Mouse (Mus musculus) erythroid progenitor cell, adult 5-6 weeks (primary cell): ENCODE results near the gene Cd59a. TPM values are rescaled to one million over a fixed set of nuclear protein-coding genes. Genes with fewer than 3 reads are reported as not detected.
"Not testable (repeated sequence)": the region's sequence is repeated elsewhere in the genome, so short reads cannot be mapped to it uniquely, and the experiment has no call there.

Source experiments
- ATAC-seq: replicated peaks from 2 replicates; pipeline ENCODE4 v1.8.0; 2016; ENCODE audit warnings: moderate number of reproducible peaks, mild to moderate bottlenecking, moderate TSS enrichment, inconsistent platforms; ENCODE audit not compliant: poor library complexity, low FRiP score, severe bottlenecking
- total RNA-seq, 2 experiments: library from RNA; stranded (forward) in 1 of 2; stranded (reverse) in 1 of 2; fragments of 150-400 nt in 1 of 2; fragments of 186-747, 209-891 nt in 1 of 2; gene quantifications; 2 replicates each; pipeline versions ENCODE4 v1.2.3 to v1.2.4; 2015 to 2017; ENCODE audit warnings: low replicate concordance in 2 of 2

The Cd59a gene
- total RNA-seq, 2 experiments from 2014 or later, result 38.4 to 52.0 TPM

DNA sequence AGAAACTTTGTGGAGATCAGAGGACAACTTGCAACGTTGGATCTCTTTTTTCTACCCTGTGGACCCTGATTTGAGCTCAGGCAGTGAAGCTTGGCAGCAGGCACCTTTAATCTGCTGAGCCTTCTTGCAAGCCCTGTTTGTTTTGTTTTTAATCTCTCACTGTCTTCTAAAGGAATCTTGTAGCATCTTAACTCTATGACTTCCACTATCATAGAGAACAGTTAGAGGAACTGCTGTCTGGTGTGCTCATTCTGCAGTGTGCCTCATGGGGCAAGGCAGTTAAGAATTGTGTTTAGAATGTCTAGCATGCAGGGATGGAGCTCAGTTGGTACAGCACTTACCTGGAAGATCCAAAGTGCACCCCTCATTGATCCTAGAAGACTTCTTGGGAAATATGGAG, 4.3 kb downstream of the Cd59a start:
- no peak for ATAC-seq

DNA sequence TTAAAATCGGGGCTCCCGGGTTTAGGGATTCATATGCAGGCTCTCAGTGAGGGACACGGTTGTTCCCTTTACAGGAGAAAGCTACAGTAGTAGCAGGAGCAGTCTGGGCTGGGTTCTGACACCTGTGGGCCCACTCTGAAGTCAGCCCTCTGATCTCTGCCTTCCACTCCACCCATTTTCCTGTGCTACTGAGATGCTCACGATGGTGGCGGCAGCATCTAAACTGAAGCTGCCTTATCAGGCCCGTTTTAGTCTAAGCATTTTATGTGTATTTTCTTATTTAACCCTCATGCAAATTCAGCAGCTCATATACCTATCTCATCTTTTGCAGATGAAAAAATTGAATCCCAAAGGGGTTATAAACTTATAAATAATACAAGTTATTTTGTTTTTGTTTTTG, 9.2 kb downstream of the Cd59a start:
- ATAC-seq, result no peak

DNA sequence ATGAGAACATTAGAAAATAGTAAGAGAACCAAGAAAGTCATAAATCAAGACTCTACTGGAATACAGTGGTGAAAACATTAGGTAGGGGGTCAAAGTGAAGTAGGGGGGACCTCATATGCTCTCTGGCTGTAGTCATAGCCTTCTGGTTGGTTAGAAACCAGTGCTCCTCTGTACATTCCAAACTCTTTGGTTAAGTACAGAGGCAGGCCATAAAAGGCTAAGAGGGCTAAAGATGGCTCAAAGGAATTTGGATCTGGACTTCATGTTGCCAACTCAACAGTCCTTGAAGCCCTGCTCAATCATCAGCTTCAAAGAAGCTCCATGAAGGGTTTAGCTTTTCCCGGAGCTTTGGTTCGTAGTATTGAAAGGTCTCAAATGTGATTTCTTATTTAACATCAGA, 13.4 kb downstream of the Cd59a start:
- not testable (repeated sequence) for ATAC-seq

DNA sequence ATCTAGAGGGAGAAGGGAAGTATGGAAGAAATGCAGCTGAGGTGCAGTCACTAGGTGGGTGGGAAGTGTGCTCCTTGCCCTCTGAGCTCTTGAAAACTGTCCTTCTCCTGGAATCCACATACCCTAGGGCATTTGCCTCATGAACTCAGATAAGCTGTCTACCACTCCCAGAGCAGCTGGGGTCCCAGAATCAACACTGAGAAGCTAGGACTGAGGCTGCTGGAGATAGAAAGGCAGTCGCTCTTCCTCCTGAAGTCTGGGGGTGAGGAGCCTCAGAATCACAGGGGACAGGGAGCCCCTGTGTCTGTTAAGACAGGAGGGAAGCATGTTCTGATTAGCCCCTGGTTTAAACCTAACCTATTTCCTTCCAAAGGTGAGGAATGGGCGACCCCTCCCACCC, 13.9 kb downstream of the Cd59a start:
- ATAC-seq, result no peak

DNA sequence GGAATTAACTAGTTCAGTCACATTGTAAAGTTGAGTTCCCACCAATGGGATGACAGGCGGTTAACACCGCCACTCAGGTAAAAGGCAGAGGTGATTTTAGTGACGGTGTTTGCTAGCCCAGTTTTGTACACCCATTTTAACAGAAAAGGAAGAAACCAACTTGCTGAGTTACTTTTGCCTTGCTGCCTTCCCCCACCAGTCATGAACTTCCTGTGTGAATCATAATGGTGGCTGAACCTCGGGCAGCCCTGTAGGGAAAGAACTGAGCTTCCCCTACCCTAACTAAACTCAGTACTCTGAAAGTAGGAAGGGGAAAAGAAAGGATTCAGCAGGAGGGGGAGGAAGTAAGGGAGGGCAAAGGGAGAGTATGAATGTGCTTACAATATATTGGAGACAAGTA, 14.4 kb downstream of the Cd59a start:
- no peak for ATAC-seq

DNA sequence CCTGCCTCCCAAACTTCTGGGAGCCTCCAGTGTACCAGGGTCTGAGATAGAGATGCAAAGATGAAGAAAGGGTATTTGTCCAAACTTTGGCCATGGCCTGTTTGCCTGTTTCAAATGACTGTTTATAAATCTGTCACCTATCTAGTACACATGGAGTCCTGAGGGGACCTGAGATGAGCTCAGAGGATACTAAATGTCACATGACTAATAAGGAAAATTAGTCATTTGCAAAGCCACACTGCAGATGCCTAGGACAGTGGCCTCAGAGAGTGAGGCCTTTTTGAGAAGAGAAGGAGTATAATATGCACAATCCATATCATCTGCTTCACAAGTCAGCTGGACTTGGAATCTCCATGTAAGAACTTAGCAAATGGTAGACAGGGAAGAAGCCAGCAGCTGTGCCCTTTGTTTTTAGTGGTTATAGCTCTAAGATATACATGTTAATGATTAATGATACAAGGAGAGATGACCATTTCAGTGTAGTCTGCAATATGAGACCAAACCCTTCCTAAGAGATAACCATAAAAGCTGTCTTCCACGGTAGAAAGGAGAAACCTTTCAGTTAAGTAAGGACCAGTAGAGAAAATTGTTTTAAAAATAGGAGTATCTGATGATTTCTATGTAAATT, 15.7 kb downstream of the Cd59a start:
- ATAC-seq, result not testable (repeated sequence)

DNA sequence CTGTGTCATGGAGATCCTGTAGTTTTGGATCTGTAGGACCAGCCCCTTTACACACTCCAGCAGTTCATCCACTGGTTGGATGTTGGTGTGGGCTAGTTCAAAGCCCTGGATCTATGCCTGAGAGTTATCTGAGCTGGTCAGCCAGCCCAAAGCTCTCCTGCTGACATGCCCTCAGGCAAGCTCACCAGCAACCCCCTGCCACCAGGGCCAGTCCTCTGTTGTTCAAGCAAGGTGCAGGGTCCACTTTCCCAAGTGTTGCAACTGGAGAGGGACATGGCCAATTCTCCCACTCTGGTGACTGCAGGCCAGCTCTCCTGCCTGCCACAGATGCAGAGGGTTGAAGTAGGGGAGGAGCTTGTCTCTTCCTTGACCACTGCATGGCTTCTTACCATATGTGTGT, 18.0 kb downstream of the Cd59a start:
- ATAC-seq, result not testable (repeated sequence)

DNA sequence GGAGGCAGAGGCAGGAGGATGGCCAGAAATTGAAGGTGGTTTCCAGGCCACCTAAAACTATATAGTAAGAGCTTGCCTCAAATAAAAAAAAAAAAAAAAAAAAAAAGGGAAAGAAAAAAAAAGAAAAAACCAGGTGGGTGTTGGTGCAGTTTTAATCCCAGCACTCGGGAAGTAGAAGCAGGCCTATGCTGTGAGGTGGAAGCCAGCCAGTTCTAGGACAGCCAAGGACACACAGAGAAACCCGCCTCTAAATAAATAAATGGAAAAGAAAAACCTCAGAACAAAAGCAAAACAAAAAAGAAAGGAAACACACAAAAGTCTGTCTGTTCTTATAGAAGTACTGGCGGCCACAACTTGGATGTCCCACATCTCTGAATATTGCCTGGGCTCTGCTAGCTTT, 19.3 kb downstream of the Cd59a start:
- no peak for ATAC-seq

DNA sequence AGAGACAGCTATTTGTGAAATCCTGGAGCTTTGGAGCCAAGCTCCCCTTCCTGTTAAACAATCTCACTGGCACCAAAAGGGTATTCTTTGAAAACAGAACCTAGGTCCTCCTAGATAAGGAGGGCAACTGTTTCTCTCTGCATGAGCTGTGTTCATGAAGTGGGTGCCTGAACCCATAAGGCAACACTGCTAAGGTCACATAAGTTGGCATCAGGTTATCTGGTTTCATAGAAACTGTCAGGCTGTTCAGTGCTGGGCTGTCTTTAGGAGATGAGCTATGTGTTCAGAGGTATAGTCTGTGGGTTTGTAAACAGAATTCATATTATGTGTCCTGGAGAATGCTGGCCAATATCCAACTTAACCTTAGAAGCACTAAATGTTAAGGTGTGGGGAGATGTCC, 21.6 kb downstream of the Cd59a start:
- ATAC-seq, result not testable (repeated sequence)

DNA sequence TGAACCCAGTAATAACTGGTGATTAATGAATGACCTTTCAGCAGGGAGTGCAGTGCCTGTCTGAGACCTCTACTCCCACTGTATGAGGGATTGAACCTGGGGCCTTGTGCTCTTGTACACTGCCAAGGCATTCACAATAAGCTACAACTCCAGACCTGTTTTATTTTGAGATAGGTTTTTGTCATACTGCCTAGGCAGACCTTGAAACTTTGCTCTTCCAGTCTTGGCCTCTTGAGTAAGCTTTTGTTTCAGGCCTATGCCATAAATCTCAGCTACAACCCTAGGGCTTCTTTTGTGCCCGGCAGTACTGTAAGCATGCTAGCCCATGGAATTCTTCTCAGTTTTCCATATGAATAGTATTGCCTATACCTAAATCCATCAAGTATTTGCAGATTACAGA, 23.5 kb downstream of the Cd59a start:
- no peak for ATAC-seq

DNA sequence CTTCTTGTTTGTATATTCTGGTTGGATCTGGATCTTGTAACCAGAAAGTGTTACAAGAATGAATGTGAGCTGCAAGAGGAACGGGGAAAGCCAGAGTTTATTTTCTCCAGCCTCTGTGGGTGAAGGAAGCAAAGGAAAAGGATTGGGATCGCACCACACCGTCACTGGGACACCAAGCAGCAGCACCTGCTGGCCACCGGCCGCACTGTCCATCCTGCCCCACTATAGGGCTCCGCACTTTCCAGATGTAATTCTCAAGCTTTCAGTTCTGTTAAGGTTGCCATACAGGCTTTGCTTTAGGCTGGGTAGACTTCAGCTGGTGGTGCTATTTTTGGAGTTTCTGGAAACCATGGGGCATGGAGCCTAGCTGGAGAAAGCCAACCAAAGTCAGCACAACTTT, 24.7 kb downstream of the Cd59a start:
- no peak for ATAC-seq

DNA sequence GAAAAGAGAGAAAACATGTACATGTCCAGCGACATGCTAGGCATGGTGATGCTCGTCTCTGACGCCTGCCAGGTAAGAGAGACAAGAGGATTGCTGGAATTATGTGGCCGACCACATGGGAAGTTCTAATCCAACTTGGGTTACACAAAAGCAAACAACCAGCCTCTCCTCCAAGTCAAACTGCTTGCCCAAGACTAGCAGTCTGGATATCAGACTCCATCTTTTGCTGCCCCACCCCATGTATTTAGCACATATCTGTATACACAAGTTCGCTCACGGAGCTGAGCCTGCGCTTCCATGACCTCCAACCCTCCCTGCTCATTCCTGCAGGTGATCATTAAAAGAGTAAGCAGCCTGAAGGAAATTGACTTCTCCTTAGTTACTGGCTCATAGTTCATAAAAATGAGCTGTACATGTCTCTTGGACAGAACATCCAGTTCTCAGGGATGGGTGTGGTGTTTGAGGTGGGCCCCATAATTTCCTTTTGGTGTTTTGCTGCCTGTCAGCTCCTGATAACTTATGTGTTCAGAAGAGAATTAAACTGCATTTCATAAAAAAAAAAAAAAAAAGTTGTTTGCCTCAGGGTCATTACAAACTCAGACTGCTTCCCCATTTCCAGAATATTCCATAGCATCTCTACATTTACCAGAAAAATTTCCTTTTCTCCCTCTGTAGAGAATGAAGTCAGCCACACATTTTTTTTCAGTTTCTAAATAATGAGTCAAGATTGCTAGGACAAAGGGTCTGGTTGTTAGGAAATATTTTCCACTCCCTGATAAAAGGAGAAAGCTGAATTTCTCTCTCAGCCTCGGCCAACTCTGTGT, 26.3 kb downstream of the Cd59a start:
- ATAC-seq, result peak; percentile 77

DNA sequence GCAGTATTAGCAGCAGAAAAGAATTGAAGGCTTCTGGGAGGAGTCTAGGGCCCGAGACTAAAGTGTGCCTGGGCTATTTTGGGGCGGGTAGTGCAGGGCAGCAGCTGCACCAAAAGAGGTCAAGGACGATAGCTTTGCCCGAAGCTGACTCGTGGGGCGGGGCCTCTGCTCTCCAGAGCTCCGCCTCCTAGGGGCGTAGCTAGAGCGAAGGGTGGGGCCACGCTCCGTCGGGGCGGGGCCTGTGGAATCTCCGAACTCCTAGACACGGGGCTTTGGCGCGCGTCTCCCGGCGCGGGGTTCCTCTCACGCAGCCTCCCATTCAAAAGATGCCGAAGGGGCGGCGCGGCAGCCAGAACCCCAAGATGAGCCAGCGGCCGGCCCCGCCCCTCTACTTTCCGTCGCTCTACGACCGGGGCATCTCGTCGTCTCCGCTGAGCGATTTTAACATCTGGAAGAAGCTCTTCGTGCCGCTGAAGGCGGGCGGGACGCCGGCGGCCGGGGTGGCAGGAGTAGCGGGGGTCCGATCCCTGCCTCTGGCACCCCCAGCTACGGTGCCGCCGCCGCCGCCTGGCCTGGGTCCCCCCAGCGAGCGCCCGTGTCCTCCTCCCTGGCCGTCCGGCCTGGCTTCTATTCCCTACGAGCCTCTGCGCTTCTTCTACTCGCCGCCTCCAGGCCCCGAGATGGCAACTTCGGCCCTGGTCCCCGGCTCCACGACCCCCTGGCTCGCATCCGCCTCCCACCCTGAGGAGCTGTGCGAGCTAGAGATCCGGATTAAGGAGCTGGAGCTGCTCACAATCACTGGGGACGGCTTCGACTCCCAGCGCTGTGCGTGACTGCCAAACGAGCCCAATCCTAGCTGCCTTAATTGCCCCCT, 27.1 kb downstream of the Cd59a start, which contains the start of gene A930018P22Rik:
Gene A930018P22Rik, plus strand, starts transcription at position 265 of the 874 bp plus-strand sequence.
- peak; percentile 81 for ATAC-seq

DNA sequence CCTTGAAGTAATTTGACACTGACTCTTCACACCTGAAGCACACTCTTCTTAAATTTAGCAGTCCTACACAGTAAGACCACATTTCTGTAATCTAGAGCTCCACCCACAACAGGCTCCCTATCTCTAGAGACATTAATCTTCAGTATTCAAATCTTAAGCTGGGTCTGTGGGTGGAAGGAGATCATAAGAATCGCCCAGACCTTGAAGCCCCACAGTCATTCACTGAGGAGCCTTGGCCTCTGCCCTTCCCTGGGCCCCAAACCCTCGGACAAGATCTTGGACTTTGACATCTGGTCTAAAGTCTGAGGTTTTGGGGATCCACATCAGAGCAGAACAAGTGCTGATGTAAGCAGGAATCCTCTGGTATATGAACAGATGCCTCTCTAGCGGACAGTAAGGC, 27.9 kb downstream of the Cd59a start:
- ATAC-seq, result peak; percentile 7; the same call in 1 of the 2 replicates

DNA sequence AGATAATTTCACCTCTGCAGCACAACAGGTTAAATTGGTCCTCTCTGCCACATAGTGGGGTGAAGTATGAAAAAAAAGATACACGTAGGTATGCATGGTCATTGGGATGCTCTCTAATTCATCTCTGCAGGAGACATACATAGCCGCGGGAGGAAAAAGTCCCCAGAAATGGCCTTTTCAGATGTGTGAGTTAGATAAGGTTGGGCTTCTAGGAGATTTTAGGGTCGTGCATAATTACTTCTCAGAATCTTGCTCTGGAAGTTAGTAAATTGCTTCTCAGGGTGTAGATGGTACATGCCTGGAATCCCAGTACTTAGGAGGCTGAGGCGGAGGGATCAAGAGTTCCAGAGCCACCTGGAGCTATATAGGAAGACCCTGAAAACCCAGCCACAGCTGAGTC, 28.5 kb downstream of the Cd59a start:
- no peak for ATAC-seq

DNA sequence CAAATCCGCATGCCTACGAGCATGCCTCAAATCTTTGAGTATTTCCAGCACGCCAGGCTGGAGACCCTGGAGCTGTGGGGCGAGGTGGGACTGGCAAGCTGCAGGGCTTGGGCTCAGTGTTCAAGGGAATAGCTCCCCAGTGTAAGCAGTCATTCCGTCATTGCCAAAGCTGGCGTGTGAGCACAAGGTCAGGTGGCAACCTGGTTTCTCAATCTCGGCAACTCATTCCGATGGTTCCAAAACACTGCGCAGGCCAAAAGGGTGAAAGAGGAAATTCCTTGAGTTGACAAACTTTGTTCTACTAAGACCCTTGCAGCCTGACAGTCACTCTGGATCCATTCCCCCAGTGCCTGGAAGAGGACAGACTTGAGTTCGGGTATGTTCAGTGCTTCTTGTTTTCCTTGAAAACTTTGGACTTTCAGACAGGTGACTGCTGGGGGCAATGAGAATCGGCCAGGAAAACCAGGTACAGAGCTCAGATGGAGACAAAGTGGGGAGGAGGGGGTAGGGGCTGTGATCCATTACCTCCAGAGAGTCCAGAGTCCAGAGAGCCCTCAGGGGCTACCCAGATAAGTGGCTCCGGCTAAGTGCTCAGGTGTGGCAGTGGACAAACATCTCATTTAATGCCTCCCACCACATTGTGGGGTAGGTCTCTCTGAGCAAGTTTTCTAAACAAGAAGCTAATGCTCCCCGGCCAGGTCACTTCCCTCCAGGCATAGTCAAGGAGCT, 33.4 kb downstream of the Cd59a start:
- no peak for ATAC-seq

DNA sequence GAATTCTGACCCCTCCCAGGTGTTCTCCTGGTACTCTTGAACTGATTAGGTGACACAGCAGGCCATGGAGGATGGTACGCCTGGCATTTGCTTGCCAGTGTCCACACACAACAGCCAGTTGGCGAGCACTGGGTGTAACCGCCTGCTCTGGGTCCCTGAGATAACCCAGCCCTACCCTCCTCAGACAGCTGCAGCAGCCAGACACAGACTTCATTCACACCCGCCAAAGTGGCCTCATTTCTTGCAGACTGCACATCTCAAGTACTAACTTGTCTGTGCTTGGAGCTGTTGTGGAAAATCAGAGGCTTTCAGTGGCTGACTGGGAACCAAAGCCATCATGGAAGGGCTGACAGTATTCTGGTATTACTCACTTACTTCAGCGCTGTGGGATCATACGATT, 34.6 kb downstream of the Cd59a start:
- peak; percentile 96 for ATAC-seq

DNA sequence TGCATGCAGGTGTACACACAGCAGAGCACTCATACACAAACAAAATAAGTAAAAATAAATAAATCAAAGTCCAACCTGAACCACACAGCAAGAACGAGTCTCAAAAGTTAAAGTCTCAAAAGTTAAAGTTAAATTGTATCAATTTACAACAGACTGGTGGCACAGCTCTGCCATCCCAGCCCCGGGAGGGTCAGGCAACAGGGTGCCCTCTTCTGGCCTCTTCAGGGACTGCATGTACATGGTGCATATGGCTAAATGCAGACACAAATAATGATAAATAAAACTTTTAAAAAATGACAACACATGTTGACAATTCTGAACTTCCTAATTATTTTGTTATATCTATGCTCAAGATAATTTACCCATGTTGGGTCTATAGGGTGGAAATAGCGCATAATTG, 35.4 kb downstream of the Cd59a start:
- peak; percentile 64 for ATAC-seq

DNA sequence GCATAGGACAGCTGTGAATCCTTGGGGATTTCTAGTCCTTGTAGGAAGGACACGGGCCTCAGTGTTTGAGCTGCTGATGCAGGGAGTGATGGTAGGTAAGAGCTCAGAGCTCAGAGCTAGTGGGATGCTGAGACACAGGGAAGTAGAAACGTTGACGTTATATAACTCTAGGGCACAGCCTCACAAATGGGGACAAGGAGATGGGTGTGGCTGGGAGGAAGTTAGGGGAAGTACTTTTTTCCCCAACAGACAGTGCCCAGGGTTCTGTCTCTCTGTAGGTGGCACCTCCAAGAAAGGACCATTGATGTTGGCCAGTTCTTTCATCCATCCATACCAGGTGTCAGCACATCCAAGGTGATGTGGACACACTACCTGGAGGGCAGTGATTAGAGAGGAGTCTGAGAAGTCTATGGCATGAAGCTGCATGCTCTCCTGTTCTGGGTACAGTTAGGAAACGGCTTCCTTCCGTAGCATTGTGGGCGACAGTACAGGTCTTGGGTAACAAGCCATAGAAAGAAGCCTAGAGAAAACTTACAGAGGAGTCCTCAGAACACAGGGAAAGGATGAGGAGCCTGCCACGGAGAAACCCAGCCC, 36.8 kb downstream of the Cd59a start:
- ATAC-seq, result no peak
